Comparison of ENCODE assay signal across 20 mouse cellular contexts in genomic region chr2:171292579-171292978, GRCm38 (mm10).
"Had no signal": no experiment of that assay in that cellular context is flagged by ENCODE, and none has a peak within 500 bp of the region (broad histone marks: within the 10 kb centered on the region; RNA-seq: fewer than 3 reads in every experiment).

No protein-coding gene starts in this region.

- H3K4me1 ChIP-seq: liver, embryonic 15.5 days; lung, embryonic 15.5 days; megakaryocyte, embryonic 14.5 days; midbrain, embryonic 13.5 days; neural tube, embryonic 13.5 days; neural tube, embryonic 15.5 days had no signal

- H3K36me3 ChIP-seq: liver, embryonic 15.5 days; lung, embryonic 15.5 days; midbrain, embryonic 13.5 days; neural tube, embryonic 13.5 days; neural tube, embryonic 15.5 days had no signal

- H3K9ac ChIP-seq: liver, embryonic 15.5 days; liver, postnatal 0 days; lung, embryonic 15.5 days; midbrain, embryonic 13.5 days; neural tube, embryonic 13.5 days; neural tube, embryonic 15.5 days had no signal

- DNase-seq: liver, postnatal 0 days; lung, adult 2 months; lung, postnatal 14 days; lung, postnatal 36 days; retina, postnatal 1 day; right cerebral cortex, adult 18-20 months; right cerebral cortex, postnatal 25 days; right cerebral cortex, postnatal 4 days; spleen, adult 18-20 months; thymus, adult 18-20 months; thymus, postnatal 14 days; thymus, postnatal 36 days had no signal

- H3K9me3 ChIP-seq: liver, embryonic 15.5 days; lung, embryonic 15.5 days; midbrain, embryonic 13.5 days; neural tube, embryonic 13.5 days; neural tube, embryonic 15.5 days had no signal

- H3K27me3 ChIP-seq: liver, embryonic 15.5 days; lung, embryonic 15.5 days; megakaryocyte, embryonic 14.5 days; midbrain, embryonic 13.5 days; neural tube, embryonic 13.5 days; neural tube, embryonic 15.5 days had no signal

- ATAC-seq: liver, postnatal 0 days; lung, postnatal 0 days; midbrain, embryonic 13.5 days had no signal

- H3K4me2 ChIP-seq: liver, embryonic 15.5 days; lung, embryonic 15.5 days; midbrain, embryonic 13.5 days; neural tube, embryonic 13.5 days; neural tube, embryonic 15.5 days had no signal

- H3K27ac ChIP-seq: liver, embryonic 15.5 days; lung, embryonic 15.5 days; macrophage; midbrain, embryonic 13.5 days; neural tube, embryonic 13.5 days; neural tube, embryonic 15.5 days had no signal

- H3K4me3 ChIP-seq: liver, embryonic 15.5 days; lung, embryonic 15.5 days; megakaryocyte, embryonic 14.5 days; midbrain, embryonic 13.5 days; neural tube, embryonic 13.5 days; neural tube, embryonic 15.5 days had no signal
